Mouse (Mus musculus): ENCODE results near the gene Slc25a41.

Slc25a41 gene

GRCm38 (mm10) chr17:57038978-57039377 is 2.5 kb downstream of the Slc25a41 start:
- DNase-seq: no peak

GRCm38 (mm10) chr17:57032854-57033253 is 8.6 kb downstream of the Slc25a41 start:
- DNase-seq: no peak

DNA sequence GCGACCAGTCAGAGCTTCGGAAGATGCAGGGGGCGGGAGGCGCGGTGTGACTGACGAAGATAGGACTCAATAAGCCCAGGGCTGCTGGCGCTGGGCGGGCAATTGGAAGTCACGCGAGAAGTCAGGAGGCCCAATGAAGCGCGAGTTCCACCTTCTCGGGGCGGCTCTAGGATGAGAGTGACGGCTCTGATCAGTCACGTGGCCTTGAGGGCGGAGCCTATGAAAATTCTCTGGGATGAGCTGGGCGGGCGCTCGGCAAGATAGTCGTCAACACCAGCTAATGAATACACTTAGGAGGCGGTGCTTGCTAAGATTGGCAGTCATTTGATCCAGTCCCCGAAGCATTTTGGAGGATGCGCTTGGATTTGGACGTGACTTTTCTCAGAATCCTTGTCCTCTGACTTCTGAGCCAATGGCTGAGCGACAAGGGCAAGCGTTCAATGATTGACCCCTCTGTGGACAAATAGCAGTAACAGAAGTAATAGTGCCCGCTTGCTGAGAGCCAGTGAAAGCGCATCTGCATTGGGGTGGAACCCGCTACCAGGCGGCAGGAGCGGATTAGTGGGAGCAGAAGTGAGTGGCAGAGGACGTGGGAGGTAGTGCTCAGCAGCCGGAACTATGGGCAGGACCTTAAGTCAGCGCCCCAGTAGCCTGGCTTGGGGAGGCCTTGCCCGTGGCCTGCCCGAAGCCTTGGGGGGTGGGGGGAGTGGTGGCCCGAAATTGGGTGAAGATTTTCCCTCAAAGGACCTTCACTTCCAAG is 9.6 kb downstream of the Slc25a41 start:
- DNase-seq: peak; percentile 100

- peak; percentile 96 for DNase-seq
These were observed 10.4 kb downstream of the Slc25a41 start, which contains the start of gene Khsrp for GRCm38 (mm10) chr17:57030931-57031660. Gene Khsrp (minus strand): TSS chr17:57031522.

DNA sequence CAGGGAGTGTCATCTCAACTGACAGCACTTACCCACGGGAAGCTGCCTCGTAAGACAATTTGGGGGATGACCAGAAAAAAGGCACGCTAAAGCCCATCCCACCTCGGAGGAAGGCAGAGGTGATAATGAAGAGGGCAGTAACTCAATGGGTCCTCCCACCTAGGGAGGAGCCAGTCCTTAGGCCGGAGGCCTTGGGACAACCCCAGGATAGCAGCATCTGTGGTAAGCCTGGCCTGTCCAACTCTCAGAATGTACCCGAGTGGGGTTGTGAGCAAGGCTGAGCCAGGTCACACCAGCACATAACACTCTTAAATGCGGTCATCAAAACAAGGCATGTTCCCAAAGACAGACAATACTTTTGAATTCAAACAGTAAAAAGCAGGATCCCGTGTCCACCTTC is 11.8 kb downstream of the Slc25a41 start:
- peak; percentile 94 for DNase-seq

- no peak for DNase-seq
These were observed 14.0 kb downstream of the Slc25a41 start for GRCm38 (mm10) chr17:57027471-57027870.

DNA sequence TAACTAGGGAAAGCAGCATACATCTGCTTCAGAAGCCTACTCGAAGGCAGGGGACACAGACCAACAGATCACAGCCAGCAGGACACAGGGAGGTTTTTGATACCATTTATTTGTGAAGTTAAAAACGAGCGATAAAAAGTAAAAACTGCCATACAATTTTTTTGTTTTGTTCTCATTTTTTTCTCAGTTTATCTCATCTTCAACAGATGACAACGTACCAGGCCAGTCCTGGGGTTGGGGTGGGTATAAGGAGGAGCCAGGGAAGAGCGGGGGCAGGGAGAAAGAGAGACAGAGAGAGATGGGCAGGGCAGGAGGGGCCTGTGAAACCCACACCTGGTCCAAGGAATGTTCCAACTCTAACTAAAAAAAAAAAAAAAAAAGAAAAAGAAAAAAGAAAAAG is 20.5 kb downstream of the Slc25a41 start:
- DNase-seq: no peak

- DNase-seq: no peak
These were observed 21.8 kb downstream of the Slc25a41 start for GRCm38 (mm10) chr17:57019693-57020092.

- peak; percentile 93 for DNase-seq
These were observed 29.1 kb downstream of the Slc25a41 start for GRCm38 (mm10) chr17:57012245-57012795.

DNA sequence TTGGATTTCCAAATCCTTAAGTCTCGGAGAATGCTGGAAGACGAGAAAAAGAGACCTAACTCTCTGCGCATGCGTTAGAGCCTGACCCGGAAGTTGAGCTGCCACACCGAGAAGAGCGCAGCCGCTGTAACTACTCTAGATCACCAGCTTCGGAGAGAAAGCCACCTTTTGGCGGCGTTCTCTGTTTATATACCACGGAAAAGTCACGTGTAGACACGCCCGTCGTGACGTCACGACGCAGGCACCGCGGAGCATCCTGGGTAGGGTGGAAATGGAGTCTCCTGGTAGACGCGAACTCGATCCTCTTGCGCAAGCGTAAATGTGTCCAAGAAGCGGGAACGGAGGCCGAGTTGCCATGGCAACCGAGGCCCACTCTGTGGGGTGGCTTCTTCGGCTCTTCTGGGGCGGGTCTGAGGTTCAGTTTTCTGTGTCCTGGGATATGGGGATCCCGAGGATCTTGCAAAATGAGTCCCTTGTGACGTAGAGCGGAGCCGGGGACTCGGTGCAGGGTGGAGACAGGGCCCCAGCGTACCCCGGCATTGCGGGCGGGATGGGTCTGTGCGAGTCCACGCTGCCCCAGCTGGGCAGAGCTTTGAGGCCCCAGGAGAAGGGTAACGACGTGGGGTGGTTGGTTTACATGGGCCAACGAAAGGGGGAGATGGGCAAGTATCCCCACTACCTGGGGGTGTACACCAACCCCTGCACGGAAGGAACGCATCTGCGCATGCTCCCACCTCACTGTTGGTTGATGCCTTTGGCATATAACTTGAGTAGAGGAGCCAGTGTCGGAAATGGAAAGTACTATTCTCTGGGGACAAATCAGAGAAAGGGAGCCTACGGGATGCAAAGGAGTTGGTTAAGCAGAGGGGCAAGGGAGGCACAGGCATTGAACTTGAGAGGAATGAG is 30.0 kb downstream of the Slc25a41 start, which contains the start of the genes Gtf2f1 and Gm17949:
Gene Gtf2f1, minus strand, starts transcription at position 53 of the 906 bp plus-strand sequence.
Gene Gm17949, plus strand, starts transcription at position 234 of the 906 bp plus-strand sequence.
- DNase-seq: peak; percentile 100

DNA sequence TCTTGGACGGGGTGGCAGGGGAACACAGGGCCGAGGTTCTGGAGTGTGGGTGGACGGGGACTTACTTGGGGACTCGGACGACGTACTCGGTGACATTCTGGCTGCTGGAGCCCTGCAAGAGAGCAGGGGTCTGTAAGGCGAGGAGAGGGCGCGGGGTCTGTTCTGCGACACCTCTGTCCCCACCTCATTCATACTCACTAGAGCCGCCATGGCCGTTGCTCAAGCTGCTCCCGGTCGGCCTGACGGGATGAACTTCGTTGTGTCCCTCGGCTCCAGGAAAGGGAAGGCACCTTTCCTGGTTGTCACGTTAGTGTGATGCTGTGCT is 30.6 kb downstream of the Slc25a41 start:
- no peak for DNase-seq

DNA sequence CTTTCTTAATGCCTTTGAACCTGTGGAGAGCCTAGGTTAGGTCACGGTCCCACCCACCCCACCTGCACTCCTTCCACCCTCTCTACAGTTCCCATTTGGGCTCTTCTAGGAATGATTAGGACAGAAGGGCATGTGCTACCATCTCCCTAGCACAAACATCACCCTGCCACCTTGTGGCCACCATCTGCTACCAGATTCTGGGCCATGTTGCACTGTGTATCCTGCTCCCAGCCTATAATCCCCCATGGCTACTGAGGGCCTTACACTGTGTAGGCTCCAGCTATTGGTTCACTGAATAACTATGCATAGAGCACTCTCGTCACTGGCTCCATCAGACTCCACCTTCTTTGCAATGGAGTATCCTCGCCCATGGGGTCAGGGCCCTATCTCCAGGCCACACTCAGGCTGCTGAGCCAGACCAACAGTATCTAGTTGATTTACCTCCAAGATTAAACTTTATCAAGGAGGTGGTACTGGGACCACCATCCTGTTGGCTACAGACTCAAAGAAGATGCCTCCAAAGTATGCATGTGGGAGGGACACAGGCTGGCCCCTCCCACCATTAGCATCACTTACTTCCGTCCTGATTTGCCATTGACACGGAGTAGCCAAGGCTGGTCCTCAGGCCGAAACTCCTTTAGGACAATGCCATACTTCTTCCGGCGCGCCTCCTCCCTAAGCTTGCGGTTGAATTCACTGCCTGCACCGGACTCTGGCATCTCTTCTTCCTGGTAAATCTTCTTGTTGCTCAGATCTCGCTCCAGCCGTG is 34.1 kb downstream of the Slc25a41 start:
- DNase-seq: no peak

DNA sequence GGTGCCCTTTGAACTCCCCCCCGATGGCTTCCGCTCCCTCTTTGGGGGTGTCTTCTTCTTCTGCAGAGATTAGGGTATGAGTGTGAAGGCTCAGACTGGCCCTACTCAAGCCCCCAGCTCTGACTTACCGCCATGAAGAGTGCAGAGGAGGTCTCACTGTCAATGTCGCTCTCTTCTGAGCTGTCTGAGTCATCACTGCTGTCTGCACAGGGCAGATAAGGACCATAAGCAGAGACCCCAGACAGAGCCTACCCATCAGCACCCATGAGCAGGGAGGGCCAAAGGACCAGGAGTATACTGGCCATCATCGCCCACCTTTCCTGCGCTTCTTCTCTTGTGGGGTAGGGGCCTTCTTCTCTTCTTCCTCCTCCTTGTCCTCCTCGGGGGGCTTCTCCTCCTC is 37.5 kb downstream of the Slc25a41 start:
- no peak for DNase-seq

- no peak for DNase-seq
These were observed 40.2 kb downstream of the Slc25a41 start for GRCm38 (mm10) chr17:57001228-57001627.

DNA sequence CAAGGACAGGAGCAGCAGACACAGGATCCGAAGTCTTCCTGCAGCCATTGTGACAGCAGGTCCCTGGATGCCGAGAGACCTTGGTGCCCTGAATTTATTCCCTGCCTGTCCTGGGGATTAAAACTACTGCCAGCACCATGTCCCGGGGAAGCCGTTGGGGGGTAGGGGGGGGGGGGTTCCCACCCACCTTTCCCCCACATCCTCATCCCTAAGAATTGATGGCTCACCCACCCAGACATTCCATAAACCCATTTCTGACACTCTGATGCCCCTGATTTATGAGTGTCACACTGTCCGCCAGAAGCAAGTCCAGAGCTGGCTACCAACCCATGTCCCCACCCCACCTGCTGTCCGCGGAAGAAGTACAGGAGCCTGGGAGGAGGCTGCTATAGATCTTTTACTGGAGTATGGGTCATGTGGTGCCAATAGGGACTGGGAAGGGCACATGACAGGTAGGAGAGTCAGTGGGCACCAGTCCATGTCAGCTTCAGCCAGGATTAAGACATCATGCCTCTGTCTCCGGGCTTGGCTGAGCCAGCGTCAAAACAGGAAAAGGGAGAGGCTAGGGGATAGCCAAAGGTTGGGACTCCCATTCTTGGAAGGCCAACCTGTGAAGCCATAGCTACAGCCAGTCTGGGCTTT is 41.4 kb downstream of the Slc25a41 start, which contains the start of gene Pspn:
Gene Pspn, minus strand, starts transcription at position 51 of the 642 bp plus-strand sequence.
- DNase-seq: peak; percentile 90

- DNase-seq: peak; percentile 87
These were observed 42.0 kb downstream of the Slc25a41 start for GRCm38 (mm10) chr17:56999414-56999813.

DNA sequence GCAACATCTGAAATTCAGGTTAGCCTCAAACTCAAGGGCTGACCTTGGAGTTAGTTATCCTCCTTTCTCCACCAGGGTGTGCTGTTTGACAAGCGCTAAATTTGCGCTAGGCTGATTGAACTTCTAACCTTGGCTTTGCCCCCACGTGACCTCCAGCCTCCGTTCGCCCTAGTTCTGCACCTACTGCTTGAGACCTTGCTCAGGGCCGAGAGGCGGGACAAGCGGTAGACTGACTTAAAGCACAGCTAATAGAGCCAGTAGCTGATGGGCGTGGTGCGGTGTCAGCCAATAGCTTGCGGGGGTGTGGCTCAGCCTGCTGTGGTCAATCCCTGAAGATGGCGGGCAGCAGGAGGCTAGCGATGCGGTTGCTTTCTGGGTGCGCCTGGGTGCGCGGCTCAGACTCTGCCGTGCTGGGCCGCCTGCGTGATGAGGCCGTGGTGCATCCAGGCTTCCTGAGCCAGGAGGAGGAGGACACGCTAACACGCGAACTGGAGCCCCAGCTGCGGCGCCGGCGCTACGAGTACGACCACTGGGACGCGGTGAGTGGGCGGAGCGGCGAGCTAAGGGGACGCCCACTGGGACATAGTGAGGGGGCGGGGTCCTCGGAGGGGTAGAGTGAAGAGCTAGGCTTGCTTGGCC is 44.3 kb downstream of the Slc25a41 start, which contains the start of gene Alkbh7:
Gene Alkbh7, plus strand, starts transcription at position 311 of the 639 bp plus-strand sequence.
- DNase-seq: peak; percentile 100

GRCm38 (mm10) chr17:56996506-56996905 is 44.9 kb downstream of the Slc25a41 start:
- DNase-seq: no peak

- no peak for DNase-seq
These were observed 46.4 kb downstream of the Slc25a41 start for GRCm38 (mm10) chr17:56995046-56995445.

DNA sequence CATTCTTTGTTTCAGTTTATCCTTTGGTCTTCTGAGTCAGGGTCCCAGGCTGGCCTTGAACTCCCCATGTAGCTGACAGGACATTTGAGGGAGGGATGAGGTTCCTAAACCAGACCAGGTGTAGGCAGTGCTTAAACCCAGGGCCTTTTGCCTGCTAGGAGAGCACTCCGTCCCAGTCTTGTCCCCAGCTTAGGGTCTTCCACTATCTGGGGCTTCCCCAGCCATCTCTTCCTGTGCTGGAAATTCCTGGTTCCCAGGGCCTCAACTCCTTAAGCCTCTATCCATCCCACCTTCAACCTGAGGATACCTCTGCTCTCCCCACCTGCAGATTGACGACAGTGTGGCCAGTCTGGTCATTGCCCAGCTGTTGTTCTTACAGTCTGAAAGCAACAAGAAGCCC is 50.5 kb downstream of the Slc25a41 start:
- DNase-seq: peak; percentile 88
